Mouse (Mus musculus) E14TG2a.4 (cell line): ENCODE measurements at regions not wholly inside any gene's neighbourhood (a gene's known extent, or its start where the extent isn't known, plus 50 kb on each side); places are given as distances from the start of the nearest gene placed in this dataset.
"Not testable (repeated sequence)": the region's sequence is repeated elsewhere in the genome, so short reads cannot be mapped to it uniquely, and the experiment has no call there.

Experiments
- H3K27me3 ChIP-seq: 2 replicates; pipeline ENCODE4 v1.6.1; 2014; ENCODE audit warnings: low read length, control low read depth; ENCODE audit not compliant: insufficient read depth
- H3K36me3 ChIP-seq: 2 replicates; pipeline ENCODE4 v1.6.1; 2014; ENCODE audit warnings: low read length, control low read depth; ENCODE audit not compliant: insufficient read depth
- H3K4me1 ChIP-seq: replicated peaks from 2 replicates; pipeline ENCODE4 v1.6.1; 2014; ENCODE audit warnings: low read depth, low read length, control low read depth
- H3K4me3 ChIP-seq: replicated peaks from 2 replicates; pipeline ENCODE4 v1.5.1; 2014; ENCODE audit warnings: mild to moderate bottlenecking, low read length
- H3K9me3 ChIP-seq: 2 replicates; pipeline ENCODE4 v1.6.1; 2014; ENCODE audit warnings: low read length, control low read depth
- CTCF ChIP-seq: conservative IDR thresholded peaks from 2 replicates; pipeline ENCODE4 v1.5.1; 2014; ENCODE audit warnings: low read length
- NANOG ChIP-seq: IDR thresholded peaks from 2 replicates; pipeline ENCODE4 v1.6.1; 2014; ENCODE audit warnings: borderline replicate concordance, low read length, mixed read lengths
- POU5F1 ChIP-seq: IDR thresholded peaks from 2 replicates; pipeline ENCODE4 v1.6.1; 2014; ENCODE audit warnings: low read length, borderline replicate concordance

DNA sequence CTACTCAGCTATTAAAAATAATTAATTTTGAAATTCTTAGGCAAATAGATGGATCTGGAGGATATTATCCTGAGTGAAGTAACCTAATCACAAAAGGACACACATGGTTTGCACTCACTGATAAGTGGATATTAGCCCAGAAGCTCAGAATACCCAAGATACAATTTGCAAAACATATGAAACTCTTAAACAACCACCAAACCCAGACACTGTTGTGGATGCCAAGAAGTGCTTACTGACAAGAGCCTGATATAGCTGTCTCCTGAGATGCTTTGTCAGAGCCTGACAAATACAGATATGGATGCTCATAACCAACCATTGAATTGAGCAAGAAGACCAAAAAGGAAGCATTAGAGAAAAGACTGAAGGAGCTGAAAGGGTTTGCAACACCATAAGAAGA is 468.4 kb upstream of the Cdh12 start:
- H3K4me3 ChIP-seq, H3K9me3 ChIP-seq, H3K36me3 ChIP-seq, H3K27me3 ChIP-seq, H3K4me1 ChIP-seq: not testable (repeated sequence)

DNA sequence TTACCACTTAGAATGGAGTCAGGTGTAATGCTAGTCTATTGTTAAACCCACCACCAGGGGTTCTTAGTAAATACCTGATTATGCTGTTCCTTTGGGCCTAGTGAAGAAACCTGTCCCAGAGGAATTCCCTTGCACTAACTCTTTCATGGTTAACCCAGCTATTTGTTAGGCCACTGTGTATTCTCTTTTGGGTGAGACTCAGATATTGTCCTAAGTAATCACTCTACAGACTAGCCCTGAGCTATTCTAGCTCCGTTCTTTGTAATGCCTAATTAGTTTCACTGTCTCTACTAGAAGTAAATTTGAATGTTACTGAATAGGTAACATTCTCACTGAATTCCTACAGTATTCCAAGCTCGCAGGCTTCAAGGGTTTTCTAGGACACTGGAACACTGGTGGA is 464.1 kb upstream of the Cdh12 start:
- not testable (repeated sequence) for H3K4me3 ChIP-seq, H3K27me3 ChIP-seq, H3K36me3 ChIP-seq, H3K4me1 ChIP-seq
- H3K9me3 ChIP-seq = peaks cover 20% of the 10 kb centered on the region; the same call in 1 of the 2 replicates

DNA sequence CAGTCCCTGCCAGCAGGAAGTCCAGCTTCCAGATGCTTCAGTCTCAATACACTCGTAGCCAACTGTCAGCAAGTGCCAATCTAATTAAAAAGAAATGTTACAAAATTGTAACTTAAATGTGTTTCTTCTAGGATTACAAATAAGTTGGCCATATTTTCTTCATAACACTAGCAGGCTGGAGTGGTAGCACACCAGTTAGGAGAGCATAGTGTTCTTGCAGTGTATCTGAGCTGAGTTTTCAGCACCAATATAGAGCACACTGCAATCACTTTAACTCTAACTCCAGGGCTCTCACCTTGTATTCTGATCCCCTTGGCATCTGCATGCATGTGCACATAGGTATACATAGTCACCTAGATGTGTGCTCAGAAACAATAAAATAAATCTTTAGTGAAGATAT is 417.3 kb upstream of the Cdh12 start:
- Histone ChIP-seq H3K9me3 (no peaks in the 10 kb centered on the region), H3K27me3 (no peaks in the 10 kb centered on the region), H3K4me1 (no peaks in the 10 kb centered on the region), H3K4me3 (no peak overlapping the region), H3K36me3 (no peaks in the 10 kb centered on the region)
- TF ChIP-seq CTCF (no peak), POU5F1 (no peak), NANOG (no peak)

GRCm38 (mm10) chr15:20034382-20034781 is 414.7 kb upstream of the Cdh12 start:
- Histone ChIP-seq H3K4me1 (no peaks in the 10 kb centered on the region), H3K4me3 (no peak overlapping the region), H3K9me3 (0 out of 2 replicates have a peak, but pooled peaks cover 5% of the 10 kb centered on the region), H3K36me3 (no peaks in the 10 kb centered on the region), H3K27me3 (no peaks in the 10 kb centered on the region)
- TF ChIP-seq POU5F1 (no peak), CTCF (no peak), NANOG (no peak)

- H3K9me3 ChIP-seq = peaks cover 8% of the 10 kb centered on the region; the same call in 1 of the 2 replicates
- no peaks in the 10 kb centered on the region for H3K4me1 ChIP-seq
- H3K36me3 ChIP-seq = no peaks in the 10 kb centered on the region
- no peaks in the 10 kb centered on the region for H3K27me3 ChIP-seq
- no peak overlapping the region for H3K4me3 ChIP-seq
- TF ChIP-seq NANOG (no peak), POU5F1 (no peak), CTCF (no peak)
Measured at GRCm38 (mm10) chr15:20038550-20039435, 410.3 kb upstream of the Cdh12 start.

GRCm38 (mm10) chr15:20040041-20040440 is 409.0 kb upstream of the Cdh12 start:
- no peaks in the 10 kb centered on the region for H3K4me1 ChIP-seq
- peaks cover 8% of the 10 kb centered on the region; the same call in 1 of the 2 replicates for H3K9me3 ChIP-seq
- H3K4me3 ChIP-seq = no peak overlapping the region
- H3K27me3 ChIP-seq = no peaks in the 10 kb centered on the region
- TF ChIP-seq NANOG (no peak), POU5F1 (no peak), CTCF (no peak)
- no peaks in the 10 kb centered on the region for H3K36me3 ChIP-seq

- Histone ChIP-seq H3K4me1 (no peaks in the 10 kb centered on the region), H3K9me3 (no peaks in the 10 kb centered on the region), H3K4me3 (no peak overlapping the region), H3K27me3 (no peaks in the 10 kb centered on the region), H3K36me3 (no peaks in the 10 kb centered on the region)
- TF ChIP-seq CTCF (no peak), POU5F1 (no peak), NANOG (no peak)
Measured at GRCm38 (mm10) chr15:20084958-20085357, 364.1 kb upstream of the Cdh12 start.

DNA sequence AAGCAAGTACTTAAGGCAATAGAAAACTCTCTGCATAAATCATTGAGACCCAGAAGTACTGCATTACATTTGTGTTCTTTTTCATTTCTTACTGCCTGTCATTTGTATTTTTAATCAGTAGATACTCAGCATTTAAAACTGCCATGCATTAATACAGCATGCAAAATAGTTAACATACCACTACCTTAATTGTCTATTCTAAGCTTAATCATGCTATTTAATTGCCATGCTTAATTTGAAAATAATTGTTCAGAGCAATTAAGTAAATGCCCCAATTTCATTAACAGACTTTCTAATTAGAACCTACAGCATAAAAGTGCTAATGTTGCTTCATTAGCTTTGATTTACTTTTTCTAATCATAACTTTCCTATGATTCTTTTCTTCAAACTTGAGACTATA is 359.3 kb upstream of the Cdh12 start:
- TF ChIP-seq CTCF (no peak), NANOG (no peak), POU5F1 (no peak)
- Histone ChIP-seq H3K27me3 (no peaks in the 10 kb centered on the region), H3K9me3 (no peaks in the 10 kb centered on the region), H3K4me3 (no peak overlapping the region), H3K36me3 (no peaks in the 10 kb centered on the region), H3K4me1 (no peaks in the 10 kb centered on the region)

DNA sequence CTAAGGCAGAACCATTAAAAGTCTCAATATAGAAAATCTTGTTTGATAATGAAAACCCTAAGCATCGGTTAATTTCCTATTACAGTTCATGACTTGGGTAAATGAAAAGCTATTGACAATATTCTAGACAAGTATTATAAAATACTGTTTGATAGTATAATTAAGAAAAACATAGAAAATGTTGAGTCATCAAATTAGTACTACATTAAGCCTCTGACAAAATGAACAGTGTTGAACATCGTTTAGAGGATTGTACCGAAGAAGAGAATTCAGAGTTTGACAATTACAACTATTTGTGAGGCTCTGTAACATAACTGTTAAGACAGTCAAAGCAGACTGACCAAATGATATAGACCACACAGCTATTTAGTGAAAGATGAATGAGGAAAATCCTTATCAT is 358.5 kb upstream of the Cdh12 start:
- no peak overlapping the region for H3K4me3 ChIP-seq
- no peaks in the 10 kb centered on the region for H3K4me1 ChIP-seq
- H3K27me3 ChIP-seq = no peaks in the 10 kb centered on the region
- H3K9me3 ChIP-seq = no peaks in the 10 kb centered on the region
- TF ChIP-seq CTCF (no peak), POU5F1 (no peak), NANOG (no peak)
- no peaks in the 10 kb centered on the region for H3K36me3 ChIP-seq
